Comparison of ENCODE assay signal across 8 mouse cellular contexts in genomic region chr11:98203931-98204421, GRCm38 (mm10). TPM values are rescaled to one million over a fixed set of nuclear protein-coding genes. Genes with fewer than 3 reads are reported as not detected.
A peak's percentile ranks its signal among the peaks of the same experiment; 100 is the strongest.
DNase-seq lines count a peak whose midpoint lies in the region; ATAC-seq lines count a peak whose summit lies in the region.

No protein-coding gene starts in this region.

- H3K27me3 ChIP-seq in heart, embryonic 15.5 days, result no peaks in the 10 kb centered on the region
- H3K27me3 ChIP-seq in megakaryocyte, embryonic 14.5 days (replicated peaks), result no peaks in the 10 kb centered on the region
- no peaks in the 10 kb centered on the region for H3K27me3 ChIP-seq in splenic B cell, adult 2 months (ENCODE audit: control insufficient read depth, insufficient read depth, low read length, poor library complexity, severe bottlenecking)

- ATAC-seq in heart, embryonic 15.5 days (replicated peaks; ENCODE audit: insufficient number of reproducible peaks, insufficient read depth, low FRiP score, low read depth), result no peak

- DNase-seq in layer of hippocampus, postnatal 10 days (ENCODE audit: low spot score in 2 of 2), result peak; percentile 8 to 17
- DNase-seq in layer of hippocampus, adult 8-10 months (ENCODE audit: low spot score in 2 of 2), result no peak
- DNase-seq in embryo, embryonic 11 days, result peak; percentile 26
- DNase-seq in kidney, postnatal 14 days, result peak; percentile 17
- DNase-seq in splenic B cell, adult 2 months (ENCODE audit: low read depth, low spot score), result peak; percentile 20
- DNase-seq in layer of hippocampus, adult 18-20 months (ENCODE audit: low spot score in 2 of 2), result no peak

- H3K36me3 ChIP-seq in heart, embryonic 15.5 days, result peaks cover 10% of the 10 kb centered on the region; the same call in 1 of the 2 replicates
- H3K36me3 ChIP-seq in megakaryocyte, embryonic 14.5 days (replicated peaks; ENCODE audit: low read length), result peaks cover 25% of the 10 kb centered on the region
- peaks cover 3% of the 10 kb centered on the region; the same call in 1 of the 2 replicates for H3K36me3 ChIP-seq in splenic B cell, adult 2 months (ENCODE audit: control insufficient read depth, insufficient read depth, low read length, poor library complexity, severe bottlenecking)

- peaks cover 8% of the 10 kb centered on the region for H3K4me1 ChIP-seq in heart, embryonic 15.5 days (replicated peaks)
- peaks cover 18% of the 10 kb centered on the region; the same call in 1 of the 2 replicates for H3K4me1 ChIP-seq in megakaryocyte, embryonic 14.5 days

- H3K9ac ChIP-seq in heart, embryonic 15.5 days, result peak overlapping the region; percentile 95

- peak overlapping the region; percentile 87 for H3K4me3 ChIP-seq in heart, embryonic 15.5 days
- H3K4me3 ChIP-seq in megakaryocyte, embryonic 14.5 days (replicated peaks), result peak overlapping the region; percentile 99

- peak overlapping the region; percentile 100 for H3K27ac ChIP-seq in heart, embryonic 15.5 days

- peak overlapping the region; percentile 79 for H3K4me2 ChIP-seq in heart, embryonic 15.5 days

- H3K9me3 ChIP-seq in heart, embryonic 15.5 days (replicated peaks), result no peaks in the 10 kb centered on the region
- H3K9me3 ChIP-seq in megakaryocyte, embryonic 14.5 days, result no peaks in the 10 kb centered on the region

- WGBS in heart, embryonic 15.5 days, result 0% methylated on average over 16 of the region's 16 CpGs

RNA-seq across cellular contexts. Expression of gene Cdk12, which starts 1.1 kb away (rescaled TPM):
- total RNA-seq in layer of hippocampus, postnatal 10 days (2021), result 10 to 100 TPM; 34.1 to 36.5 TPM
- total RNA-seq in layer of hippocampus, adult 8-10 months (2022), result 10 to 100 TPM; 38.8 to 43.5 (median 42.3) TPM
- 6.1 and 7.0 TPM in 2 replicates for polyA plus RNA-seq in heart, embryonic 15.5 days (2015; fragmentation: Nextera tagmentation; extraction: Ambion mirVana)
- polyA plus RNA-seq in megakaryocyte, embryonic 14.5 days (2012; ENCODE audit: insufficient read depth, low replicate concordance), result 5.5 and 6.0 TPM in 2 replicates
- total RNA-seq in layer of hippocampus, adult 18-20 months (2021), result 10 to 100 TPM; 35.9 to 37.9 TPM

RNA-seq across cellular contexts. Expression of gene Med1, which starts 10.9 kb away (rescaled TPM):
- 10 to 100 TPM; 48.6 to 50.2 TPM for total RNA-seq in layer of hippocampus, postnatal 10 days (2021)
- total RNA-seq in layer of hippocampus, adult 8-10 months (2022), result 10 to 100 TPM; 42.9 to 57.7 (median 49.4) TPM
- 44.3 and 45.7 TPM in 2 replicates for polyA plus RNA-seq in heart, embryonic 15.5 days (2015; fragmentation: Nextera tagmentation; extraction: Ambion mirVana)
- polyA plus RNA-seq in megakaryocyte, embryonic 14.5 days (2012; ENCODE audit: insufficient read depth, low replicate concordance), result 6.4 and 8.2 TPM in 2 replicates
- total RNA-seq in layer of hippocampus, adult 18-20 months (2021), result 10 to 100 TPM; 45.3 to 48.4 TPM

RNA-seq across cellular contexts. Expression of gene Fbxl20, which starts 53.8 kb away (rescaled TPM):
- total RNA-seq in layer of hippocampus, postnatal 10 days (2021), result 10 to 100 TPM; 27.8 to 32.0 TPM
- 10 to 100 TPM; 35.0 to 49.9 (median 41.5) TPM for total RNA-seq in layer of hippocampus, adult 8-10 months (2022)
- 13.0 and 13.8 TPM in 2 replicates for polyA plus RNA-seq in heart, embryonic 15.5 days (2015; fragmentation: Nextera tagmentation; extraction: Ambion mirVana)
- polyA plus RNA-seq in megakaryocyte, embryonic 14.5 days (2012; ENCODE audit: insufficient read depth, low replicate concordance), result 4.7 and 7.1 TPM in 2 replicates
- 10 to 100 TPM; 31.2 to 33.2 TPM for total RNA-seq in layer of hippocampus, adult 18-20 months (2021)

Comparison
In these comparisons a context has a peak if more than half of its experiments do, and no peak if none do; other contexts are left out.
1. DNase-seq: peak in layer of hippocampus, postnatal 10 days (2 of 2), embryo, embryonic 11 days (single experiment), kidney, postnatal 14 days (single experiment) and splenic B cell, adult 2 months (single experiment); none in layer of hippocampus, adult 8-10 months (0 of 2) and layer of hippocampus, adult 18-20 months (0 of 2).